Mouse (Mus musculus) forebrain, embryonic 16.5 days (tissue): ENCODE measurements around the gene Olfr419. TPM values are rescaled to one million over a fixed set of nuclear protein-coding genes. Genes with fewer than 3 reads are reported as not detected.

Experiments used
- ATAC-seq: fragments of 200-750 bp; cut with Nextera tagmentation; 2 replicates; pipeline ENCODE4 v1.8.0; 2017; ENCODE audit warnings: mild to moderate bottlenecking, moderate library complexity
- H3K27ac ChIP-seq: fragments of 300-500 bp; sonication (generic); 2 replicates; pipeline ENCODE4 v1.5.1; 2014; ENCODE audit warnings: low read length, control low read depth
- H3K27me3 ChIP-seq: fragments of 300-500 bp; sonication (generic); replicated peaks from 2 replicates; pipeline ENCODE4 v1.6.1; 2014; ENCODE audit warnings: low read length; ENCODE audit not compliant: control insufficient read depth, insufficient read depth
- H3K36me3 ChIP-seq: fragments of 300-500 bp; sonication (generic); 2 replicates; pipeline ENCODE4 v1.6.1; 2014; ENCODE audit not compliant: control insufficient read depth, insufficient read depth
- H3K4me1 ChIP-seq: fragments of 300-500 bp; sonication (generic); replicated peaks from 2 replicates; pipeline ENCODE4 v1.6.1; 2014; ENCODE audit warnings: low read length; ENCODE audit not compliant: control insufficient read depth, insufficient read depth
- H3K4me2 ChIP-seq: fragments of 300-500 bp; sonication (generic); 2 replicates; pipeline ENCODE4 v1.6.1; 2014; ENCODE audit warnings: mild to moderate bottlenecking, low read length, control low read depth
- H3K4me3 ChIP-seq: fragments of 300-500 bp; sonication (generic); replicated peaks from 2 replicates; pipeline ENCODE4 v1.5.1; 2014; ENCODE audit warnings: mild to moderate bottlenecking, low read length, control low read depth
- H3K9ac ChIP-seq: fragments of 300-500 bp; sonication (generic); replicated peaks from 2 replicates; pipeline ENCODE4 v1.6.1; 2014; ENCODE audit warnings: low read depth, low read length, control low read depth
- H3K9me3 ChIP-seq: fragments of 300-500 bp; sonication (generic); 2 replicates; pipeline ENCODE4 v1.6.1; 2016; ENCODE audit warnings: low read length; ENCODE audit not compliant: control insufficient read depth
- WGBS: fragments of 180-500 bp; shearing (Covaris S2); extraction: QIAGEN DNeasy Blood & Tissue Kit; methylation state at CpG from one replicate; pipeline ENCODE4 v1.1.7; 2014; 5-methylcytosine and 5-hydroxymethylcytosine counted together
- polyA plus RNA-seq: library from polyadenylated mRNA; unstranded; fragments of >200 nt; fragmentation: Nextera tagmentation; extraction: Ambion mirVana; gene quantifications from 2 replicates; pipeline ENCODE4 v1.2.1, GENCODE M21; 2015

The Olfr419 gene
- polyA plus RNA-seq, 1 experiment from 2014 or later = not detected

DNA sequence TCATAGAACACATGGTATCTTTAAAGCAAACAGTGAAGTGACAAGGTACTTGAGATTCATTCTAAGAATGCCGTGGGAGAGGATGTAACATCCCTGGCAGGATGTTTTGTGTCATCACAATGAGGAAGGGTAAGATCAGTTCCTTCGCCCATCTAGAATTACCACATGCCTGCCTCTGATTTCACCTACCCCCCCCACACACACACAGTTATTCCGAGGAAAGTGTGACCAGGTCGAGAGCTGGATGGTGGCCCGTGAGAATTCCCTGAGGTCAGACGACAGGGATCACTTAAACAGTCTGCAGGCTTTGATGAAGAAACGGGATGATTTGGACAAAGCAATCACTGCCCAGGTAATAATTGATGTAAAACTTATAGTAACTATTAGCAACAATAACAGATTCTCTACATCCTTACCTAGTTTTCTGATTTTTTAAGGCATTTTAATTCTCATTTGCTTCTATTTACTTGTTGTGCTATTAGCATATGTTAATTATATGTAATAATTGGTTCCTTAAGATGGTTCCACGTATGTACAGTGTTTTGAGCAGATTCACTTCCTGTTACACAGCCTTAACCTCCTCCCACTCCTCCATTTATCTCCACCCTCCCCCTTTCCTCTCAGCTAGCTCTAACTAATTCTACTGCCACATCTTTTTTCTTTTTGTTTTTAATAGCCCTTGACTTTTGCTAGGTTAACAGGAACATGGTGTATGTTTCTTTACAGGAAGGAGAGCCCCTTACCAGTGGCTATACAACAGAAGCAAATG is 36.4 kb downstream of the Olfr419 start:
- H3K27ac ChIP-seq = no peak overlapping the region
- no peak overlapping the region for H3K4me3 ChIP-seq
- ATAC-seq = no peak
- WGBS = 83% methylated on average over 8 of the region's 8 CpGs
- no peaks in the 10 kb centered on the region for H3K9me3 ChIP-seq
- no peak overlapping the region for H3K9ac ChIP-seq
- no peaks in the 10 kb centered on the region for H3K4me1 ChIP-seq
- H3K4me2 ChIP-seq = no peak overlapping the region
- no peaks in the 10 kb centered on the region for H3K27me3 ChIP-seq
- H3K36me3 ChIP-seq = no peaks in the 10 kb centered on the region

DNA sequence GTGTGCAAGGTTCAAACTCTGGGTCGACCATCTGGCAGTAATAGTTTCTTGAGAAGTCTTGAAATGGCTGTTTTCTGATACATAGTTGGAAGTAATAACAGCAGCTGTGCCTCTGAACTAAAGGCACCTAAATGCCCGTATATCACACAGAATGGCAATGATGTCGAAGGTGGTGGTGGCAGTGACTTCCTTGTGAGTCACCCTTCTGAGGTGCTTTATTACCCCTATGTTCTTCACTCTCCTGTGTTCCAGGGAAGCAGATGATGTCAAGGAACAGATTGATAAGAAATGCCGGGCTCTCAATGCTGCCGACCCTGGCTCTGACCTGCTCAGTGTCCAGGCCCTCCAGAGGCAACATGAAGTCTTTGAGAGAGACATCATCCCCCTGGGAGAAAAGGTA is 39.6 kb downstream of the Olfr419 start:
- WGBS = 92% methylated on average over 5 of the region's 5 CpGs
- Histone ChIP-seq H3K27ac (no peak overlapping the region), H3K9ac (no peak overlapping the region), H3K4me2 (no peak overlapping the region), H3K4me3 (no peak overlapping the region), H3K4me1 (no peaks in the 10 kb centered on the region), H3K27me3 (no peaks in the 10 kb centered on the region), H3K36me3 (no peaks in the 10 kb centered on the region), H3K9me3 (no peaks in the 10 kb centered on the region)
- no peak for ATAC-seq

DNA sequence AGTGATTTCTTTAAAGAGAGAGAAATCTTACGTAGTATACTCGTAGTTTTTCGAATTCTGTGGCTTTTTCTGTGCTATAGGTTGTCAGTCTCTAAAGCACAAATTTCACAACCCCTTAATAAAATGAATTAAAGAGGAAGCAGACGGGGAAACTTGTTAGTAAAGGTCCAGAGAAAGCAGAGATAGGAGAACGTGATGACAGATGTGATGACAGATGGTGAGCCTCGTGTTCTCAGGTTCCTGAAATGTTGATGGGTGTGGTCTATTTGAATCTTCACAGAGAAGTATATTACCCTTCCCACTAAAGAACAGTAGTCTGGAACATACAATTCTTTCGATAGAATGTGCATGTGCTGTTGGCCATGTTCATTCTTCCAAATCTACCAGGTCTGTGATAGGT is 47.2 kb downstream of the Olfr419 start:
- ATAC-seq = no peak

More for the DNA sequence above, 47.2 kb downstream of the Olfr419 start:
- 82% methylated on average over 7 of the region's 7 CpGs for whole genome bisulfite sequencing
- no peaks in the 10 kb centered on the region for H3K4me1 ChIP-seq
- no peak overlapping the region for H3K4me3 ChIP-seq
- no peaks in the 10 kb centered on the region for H3K27me3 ChIP-seq
- H3K27ac ChIP-seq = no peak overlapping the region
- H3K4me2 ChIP-seq = no peak overlapping the region
- H3K36me3 ChIP-seq = no peaks in the 10 kb centered on the region
- H3K9ac ChIP-seq = no peak overlapping the region
- no peaks in the 10 kb centered on the region for H3K9me3 ChIP-seq

Other genes starting within 250 kb of the Olfr419 start
- gene Ifi205, start 220.3 kb downstream of the Olfr419 start, polyA plus RNA-seq = not detected in 2 replicates
- not detected in 2 replicates for gene Olfr433, start 211.4 kb downstream of the Olfr419 start, polyA plus RNA-seq
- not detected in 2 replicates for gene Olfr432, start 202.9 kb downstream of the Olfr419 start, polyA plus RNA-seq
- gene Olfr430, start 185.5 kb downstream of the Olfr419 start, polyA plus RNA-seq = not detected in 2 replicates
- gene Olfr429, start 167.7 kb downstream of the Olfr419 start, polyA plus RNA-seq = not detected in 2 replicates
- not detected in 2 replicates for gene Olfr427, start 155.2 kb downstream of the Olfr419 start, polyA plus RNA-seq
- gene Olfr231, start 130.9 kb downstream of the Olfr419 start, polyA plus RNA-seq = not detected in 2 replicates
- gene Olfr424, start 120.5 kb downstream of the Olfr419 start, polyA plus RNA-seq = not detected in 2 replicates
- gene Olfr420, start 96.4 kb downstream of the Olfr419 start, polyA plus RNA-seq = not detected in 2 replicates
- 0.13 and 0.16 TPM in 2 replicates for gene Spta1, start 79.3 kb downstream of the Olfr419 start, polyA plus RNA-seq
- gene Mptx1, start 78.5 kb upstream of the Olfr419 start, polyA plus RNA-seq = not detected in 2 replicates
- gene Olfr417, start 113.1 kb upstream of the Olfr419 start, polyA plus RNA-seq = not detected in 2 replicates
- gene Olfr248, start 139.0 kb upstream of the Olfr419 start, polyA plus RNA-seq = not detected in 2 replicates
- gene Olfr414, start 172.0 kb upstream of the Olfr419 start, polyA plus RNA-seq = not detected in 2 replicates
- gene Olfr220, start 190.0 kb upstream of the Olfr419 start, polyA plus RNA-seq = not detected in 2 replicates
- gene Fmn2, start 249.8 kb upstream of the Olfr419 start, polyA plus RNA-seq = 5.2 and 6.9 TPM in 2 replicates